Mouse (Mus musculus): ENCODE data around the gene Gtf2h3.
A peak's percentile ranks its signal among the peaks of the same experiment; 100 is the strongest.
"Not testable (repeated sequence)": the region's sequence is repeated elsewhere in the genome, so short reads cannot be mapped to it uniquely, and the experiment has no call there.

Gtf2h3 gene

DNA sequence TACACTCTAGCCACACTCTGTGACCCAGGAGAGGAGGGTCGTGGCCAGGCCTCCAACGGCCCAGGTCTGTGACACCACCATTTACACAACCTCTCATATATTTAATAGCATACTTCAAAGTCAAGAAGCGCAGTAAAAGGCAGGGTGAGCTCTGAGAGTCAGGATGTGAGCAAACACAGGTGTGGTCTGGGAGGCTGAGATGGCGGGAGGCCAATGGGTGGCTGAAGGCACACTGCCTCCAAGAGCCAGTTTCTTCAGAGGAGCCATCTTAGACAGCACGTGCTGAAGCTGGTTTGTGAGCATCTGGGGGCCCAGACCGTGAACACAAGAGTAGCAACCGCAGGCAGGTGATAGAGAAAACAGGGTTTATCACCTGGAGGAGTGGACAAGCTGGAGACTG lies 3.5 kb upstream of the Gtf2h3 start:
- no peak for DNase-seq

DNA sequence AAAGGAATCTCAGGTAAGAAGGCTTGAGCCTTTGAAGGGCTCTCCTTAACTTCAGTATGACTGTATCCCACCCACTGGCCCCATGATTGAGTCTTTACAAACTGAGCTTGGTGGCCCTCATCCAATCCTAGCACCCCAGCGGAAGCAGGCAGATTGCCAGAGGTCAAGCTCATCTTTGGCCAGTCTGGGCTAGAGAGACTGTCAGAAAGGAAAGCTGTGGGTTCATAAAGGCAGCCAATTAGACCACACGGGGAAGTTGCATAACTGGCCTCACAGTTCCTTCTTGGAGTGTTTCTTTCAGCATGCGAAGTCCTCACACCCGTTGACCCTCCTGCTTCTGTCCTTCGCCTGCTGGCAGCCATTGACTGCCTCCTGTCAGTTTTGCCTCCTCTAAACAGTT lies 3.6 kb downstream of the Gtf2h3 start:
- DNase-seq = no peak

DNA sequence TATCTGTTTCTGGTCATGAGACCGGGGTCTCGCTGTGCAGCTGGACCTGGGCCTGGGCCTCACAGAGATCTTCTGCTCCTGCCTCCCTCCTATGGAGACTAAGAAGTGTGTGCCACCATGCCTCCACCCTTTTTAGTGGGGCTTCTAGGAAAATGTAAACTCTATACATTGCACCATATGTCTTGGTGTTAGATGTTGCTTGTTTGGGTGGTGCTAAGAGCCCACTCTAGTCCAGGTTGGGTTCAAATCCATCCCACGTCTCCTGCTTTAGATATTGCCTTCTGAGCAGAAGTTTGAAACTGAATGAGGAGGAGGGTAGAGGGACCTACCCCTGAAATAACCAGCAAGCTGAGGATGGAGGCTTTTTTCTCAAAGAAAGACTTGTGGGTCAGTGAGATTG lies 13.8 kb downstream of the Gtf2h3 start:
- DNase-seq = no peak

DNA sequence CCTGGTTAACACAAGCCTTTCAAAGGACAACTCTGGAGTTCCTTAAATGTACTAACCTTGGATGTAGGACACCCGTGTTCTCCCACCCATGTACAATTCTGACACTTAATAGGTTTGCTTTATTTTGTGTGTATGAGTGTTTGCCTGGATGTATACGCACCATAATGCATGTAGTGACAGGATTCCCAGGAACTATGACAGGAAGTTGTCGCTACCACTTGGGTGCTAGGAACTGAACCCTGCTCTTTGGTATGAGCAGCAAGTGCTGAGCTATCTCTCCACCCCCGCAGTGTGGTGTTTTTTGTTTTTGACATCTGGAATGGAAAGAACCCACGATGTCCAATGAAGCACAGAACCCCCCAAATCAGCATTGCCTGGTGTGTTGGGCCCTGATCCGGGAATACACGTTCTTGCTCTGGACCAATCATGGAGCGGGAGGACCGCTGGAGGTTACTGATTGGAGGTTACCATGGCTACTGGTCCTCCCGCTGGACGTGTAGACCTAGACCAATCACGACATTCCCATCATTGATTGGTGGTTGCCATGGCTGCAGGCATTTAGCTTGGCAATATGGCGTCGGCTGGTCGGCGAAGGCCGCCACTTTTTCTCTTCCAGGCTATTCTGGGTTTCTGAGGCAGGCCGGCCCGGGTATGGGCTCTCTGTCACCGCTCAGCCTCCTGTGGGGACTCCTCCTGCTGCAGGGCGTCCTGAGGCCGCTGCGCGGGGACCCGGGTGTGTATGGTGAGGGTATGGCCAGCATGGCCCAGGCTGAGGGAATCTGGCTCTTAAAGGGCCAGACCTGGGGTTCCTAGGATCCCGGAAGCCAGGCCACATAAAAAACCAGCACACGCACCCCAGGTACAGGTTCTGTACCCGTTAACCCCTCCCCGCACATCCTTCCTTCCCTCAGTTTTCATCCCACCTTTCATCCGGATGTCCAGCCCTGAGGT lies 19.6 kb downstream of the Gtf2h3 start:
- DNase-seq = peak; percentile 91 to 92

DNA sequence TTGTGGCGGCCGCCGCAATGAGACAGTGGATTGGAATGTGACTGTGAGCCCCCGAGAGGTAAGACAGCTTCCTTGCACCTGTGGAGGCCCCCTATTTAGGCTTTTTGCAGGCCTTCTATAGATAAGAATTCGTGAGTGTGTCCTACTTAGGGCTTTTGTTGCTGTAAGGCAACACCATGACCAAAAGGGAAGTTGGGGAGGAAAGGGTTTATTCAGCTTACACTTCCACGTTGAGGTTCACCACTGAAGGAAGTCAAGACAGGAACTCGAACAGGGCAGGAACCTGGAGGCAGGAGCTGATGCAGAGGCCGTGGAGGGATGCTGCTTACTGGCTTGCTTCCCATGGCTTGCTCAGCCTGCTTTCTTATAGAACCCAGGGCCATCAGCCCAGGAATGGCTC lies 20.8 kb downstream of the Gtf2h3 start:
- DNase-seq = not testable (repeated sequence)

DNA sequence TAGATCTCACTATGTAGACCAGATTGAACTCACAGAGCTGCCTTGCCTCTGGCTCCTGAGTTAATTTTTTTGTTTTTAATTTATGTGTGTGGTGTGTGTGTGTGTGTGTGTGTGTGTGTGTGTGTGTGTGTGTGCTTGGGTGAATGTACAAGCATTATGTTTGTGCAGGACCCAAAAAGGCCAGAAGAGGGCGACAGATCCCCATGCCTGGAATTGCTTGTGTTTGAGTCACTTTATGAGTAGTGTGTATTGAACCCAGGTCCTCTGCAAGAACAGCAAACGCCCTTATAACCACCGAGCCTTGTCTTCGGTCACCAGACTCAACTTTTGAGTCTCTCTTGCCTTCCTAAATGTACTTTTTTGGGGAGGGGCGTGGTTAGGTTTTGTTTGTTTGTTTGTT lies 23.4 kb downstream of the Gtf2h3 start:
- DNase-seq = peak; percentile 44 to 62

DNA sequence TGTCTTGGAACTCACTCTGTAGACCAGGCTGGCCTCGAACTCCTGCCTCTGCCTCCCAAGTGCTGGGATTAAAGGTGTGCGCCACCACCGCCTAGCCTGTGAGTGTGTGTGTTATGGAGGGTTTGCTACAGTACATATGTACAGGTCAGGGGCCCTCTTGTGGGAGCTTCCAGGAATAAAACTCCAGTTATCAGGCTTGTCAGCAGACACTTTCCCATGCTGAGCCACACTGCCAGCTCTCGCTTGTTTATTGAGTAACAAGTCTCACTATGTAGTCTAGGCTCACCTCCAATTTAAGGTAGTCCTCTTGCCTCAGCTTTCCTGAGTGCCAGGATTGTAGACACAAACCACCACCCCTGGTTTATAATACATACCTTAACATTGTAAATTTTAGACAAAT lies 25.4 kb downstream of the Gtf2h3 start:
- DNase-seq = no peak

DNA sequence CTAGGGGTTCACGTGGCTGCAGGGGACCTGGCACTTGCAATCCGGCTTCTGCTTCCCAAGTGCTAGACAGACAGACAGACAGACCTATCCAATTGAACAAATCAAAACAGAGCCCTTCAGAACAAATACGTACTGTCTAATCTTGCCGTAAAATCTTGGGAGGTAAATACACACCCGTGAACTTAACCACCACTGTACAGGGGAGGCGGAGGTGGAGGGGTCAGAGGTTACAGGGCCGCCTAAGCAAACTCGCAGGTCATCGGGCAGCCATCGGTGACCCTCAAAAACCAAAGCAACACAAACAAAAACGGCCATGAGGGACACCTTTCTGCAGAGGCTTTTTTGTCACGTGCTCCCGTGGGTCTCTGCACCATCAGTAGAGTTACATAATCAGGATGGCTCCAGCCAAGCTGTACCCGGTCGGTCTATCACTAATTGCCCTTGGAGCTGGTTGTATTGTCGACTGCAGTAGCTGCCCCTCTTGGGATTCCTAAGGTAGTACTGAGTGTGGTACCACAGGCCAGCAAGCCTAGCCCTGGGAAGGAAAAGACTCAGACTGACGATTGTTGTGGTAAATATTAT lies 26.2 kb downstream of the Gtf2h3 start:
- no peak for DNase-seq

DNA sequence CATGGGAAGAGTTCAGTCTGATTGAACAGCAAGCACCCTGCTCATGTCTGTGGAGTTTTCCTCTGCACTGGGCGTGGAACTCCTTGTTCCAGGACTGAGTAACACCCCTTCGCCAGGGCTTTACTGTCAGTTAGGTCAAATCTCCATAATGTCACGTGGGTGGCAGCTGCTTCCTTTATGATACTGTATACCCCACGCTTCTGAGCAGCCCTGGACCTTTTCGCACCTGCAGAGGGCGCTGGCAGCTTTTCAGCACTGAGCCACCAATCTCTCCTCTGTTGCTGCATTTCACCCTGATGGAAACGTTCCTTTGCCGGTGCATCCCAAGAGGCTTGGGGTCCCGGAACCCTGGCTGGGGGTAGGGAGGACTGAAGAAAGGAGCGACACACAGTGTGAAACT lies 32.0 kb downstream of the Gtf2h3 start:
- DNase-seq = no peak

DNA sequence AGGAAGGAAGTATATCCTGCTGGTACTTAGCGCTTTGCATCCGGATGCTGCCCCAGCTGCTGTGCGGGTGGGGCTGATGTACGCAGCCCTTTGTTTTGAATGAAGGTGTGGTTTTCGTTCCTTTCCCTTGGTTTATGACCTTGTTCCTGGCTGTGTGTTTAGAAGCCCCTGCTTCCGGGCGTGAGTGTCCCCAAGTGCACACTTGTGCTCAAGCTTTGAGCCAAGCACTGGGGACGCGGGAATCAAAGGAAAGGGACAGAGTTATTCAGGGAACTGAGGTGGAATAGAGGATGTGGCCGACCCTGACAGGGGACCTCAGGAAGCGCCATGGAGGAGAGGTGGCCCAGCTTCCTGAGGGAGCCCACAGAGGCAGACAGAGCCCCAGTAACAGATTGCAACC lies 35.8 kb downstream of the Gtf2h3 start:
- no peak for DNase-seq

DNA sequence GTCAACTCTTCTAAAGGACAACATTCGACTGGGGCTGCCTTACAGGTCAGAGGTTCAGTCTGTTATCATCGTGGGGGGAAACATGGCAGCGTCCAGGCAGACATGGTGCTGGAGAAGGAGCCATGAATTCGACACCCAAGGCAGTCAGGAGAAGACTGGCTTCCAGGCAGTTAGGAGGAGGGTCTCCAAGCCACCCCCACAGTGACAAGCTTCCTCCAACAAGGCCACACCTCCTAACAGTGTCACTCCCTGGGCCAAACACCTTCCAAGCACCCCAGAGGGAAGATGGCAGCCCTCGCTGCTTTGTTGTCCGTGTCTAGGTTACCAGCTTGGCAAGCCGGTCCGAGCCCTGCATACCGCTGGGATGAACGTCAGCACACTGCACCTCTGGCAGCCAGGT lies 39.8 kb downstream of the Gtf2h3 start:
- DNase-seq = no peak

DNA sequence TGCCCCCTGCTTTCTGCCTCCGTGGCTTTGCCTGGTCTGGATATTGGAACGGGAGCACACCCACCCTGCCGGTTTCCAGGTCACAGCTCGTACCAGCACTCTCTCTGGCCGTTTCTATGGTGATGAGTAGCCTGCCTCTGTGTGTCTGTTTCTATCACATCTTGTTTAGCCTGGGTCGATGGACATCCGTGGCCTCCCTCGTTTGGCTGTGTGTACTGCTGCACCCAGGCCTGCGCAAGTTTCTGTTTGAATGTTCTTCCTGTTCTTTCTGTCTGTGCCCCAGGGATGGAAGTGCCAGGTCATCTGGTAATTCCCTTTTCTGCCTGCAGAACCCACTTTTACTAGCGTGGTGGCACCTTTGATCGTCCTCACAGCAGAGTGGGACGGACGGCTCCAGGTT lies 42.4 kb downstream of the Gtf2h3 start:
- DNase-seq = no peak

DNA sequence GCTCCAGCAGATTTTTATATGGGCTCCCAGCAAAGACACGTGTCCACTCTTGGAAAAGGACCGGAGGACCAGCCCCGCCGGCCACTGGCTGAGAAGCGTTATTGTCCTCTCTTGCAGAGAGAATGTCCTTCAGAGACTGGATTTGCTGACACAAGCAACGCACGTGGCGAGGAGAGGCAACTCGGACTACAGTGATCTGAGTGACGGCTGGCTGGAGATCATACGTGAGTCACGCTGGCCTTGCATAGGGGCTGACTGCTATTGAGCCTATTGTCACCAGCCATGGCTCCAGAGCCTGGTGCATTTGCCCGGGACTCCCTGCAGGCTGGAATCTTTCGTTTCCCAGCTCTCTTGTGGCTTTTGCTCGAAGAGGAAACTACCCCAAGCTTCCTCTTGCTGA lies 44.0 kb downstream of the Gtf2h3 start:
- no peak for DNase-seq

DNA sequence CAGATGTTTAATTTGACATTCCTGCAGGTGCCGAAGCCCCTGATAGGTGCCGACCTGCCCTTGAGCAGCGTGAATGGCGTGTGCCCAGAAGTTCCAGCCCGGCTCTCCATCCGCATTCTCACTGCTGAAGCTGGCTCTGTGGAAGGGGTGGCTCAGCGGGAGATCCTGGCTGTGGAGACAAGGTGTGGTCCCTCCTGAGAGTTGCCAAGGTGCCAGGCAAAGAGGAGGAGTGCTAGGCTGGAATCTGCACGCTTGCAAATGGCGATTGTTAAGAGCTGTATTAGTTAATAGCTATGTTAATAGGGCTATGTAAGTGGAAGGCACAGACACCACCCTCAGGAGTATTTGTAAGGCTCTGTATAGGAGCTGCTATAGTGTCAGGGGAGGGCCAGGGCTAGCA lies 45.4 kb downstream of the Gtf2h3 start:
- DNase-seq = no peak

DNA sequence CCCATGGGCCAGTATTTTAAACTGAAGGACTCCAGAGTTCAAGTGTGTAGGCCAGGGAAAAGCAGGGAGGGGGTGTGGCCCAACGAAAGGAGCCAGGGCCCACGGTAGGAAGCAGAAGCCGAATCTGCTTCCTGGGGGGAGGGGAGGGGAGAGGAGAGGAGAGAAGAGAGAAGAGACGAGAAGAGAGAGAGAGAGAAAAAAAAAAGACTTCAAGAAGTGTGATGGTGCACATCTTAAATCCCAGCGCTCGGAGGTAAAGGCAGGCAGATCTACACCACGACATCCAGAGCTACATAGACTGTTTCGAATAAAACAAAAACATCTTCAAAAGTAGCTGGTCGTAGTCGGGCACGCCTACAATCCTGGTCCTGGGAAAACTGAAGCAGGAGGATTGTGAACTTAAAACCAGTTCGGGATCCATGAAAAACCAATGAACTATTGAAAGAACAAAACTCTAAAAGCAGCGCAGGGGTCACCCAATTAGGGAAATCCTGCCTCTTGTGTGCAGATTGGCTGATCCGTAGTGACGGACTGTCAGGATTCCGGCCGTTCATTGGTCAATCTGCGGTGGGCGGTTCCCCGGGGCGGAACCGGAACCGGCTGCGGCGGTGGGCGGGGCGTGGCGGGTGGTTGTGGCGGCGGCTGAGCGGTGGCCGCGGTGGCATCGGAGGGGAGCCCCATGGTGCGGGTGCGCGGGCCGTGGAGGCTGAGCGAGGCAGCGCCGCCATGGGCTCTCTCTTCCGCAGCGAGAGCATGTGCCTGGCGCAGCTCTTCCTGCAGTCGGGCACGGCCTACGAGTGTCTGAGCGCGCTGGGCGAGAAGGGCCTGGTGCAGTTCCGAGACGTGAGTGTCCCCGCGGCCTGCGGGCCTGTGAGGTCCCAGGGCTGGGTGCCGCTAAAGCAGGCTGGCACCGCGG lies 49.8 kb downstream of the Gtf2h3 start, which contains the start of gene Atp6v0a2:
Gene Atp6v0a2, plus strand, starts transcription at position 129 of the 916 bp plus-strand sequence.
- peak; percentile 93 to 94 for DNase-seq

DNA sequence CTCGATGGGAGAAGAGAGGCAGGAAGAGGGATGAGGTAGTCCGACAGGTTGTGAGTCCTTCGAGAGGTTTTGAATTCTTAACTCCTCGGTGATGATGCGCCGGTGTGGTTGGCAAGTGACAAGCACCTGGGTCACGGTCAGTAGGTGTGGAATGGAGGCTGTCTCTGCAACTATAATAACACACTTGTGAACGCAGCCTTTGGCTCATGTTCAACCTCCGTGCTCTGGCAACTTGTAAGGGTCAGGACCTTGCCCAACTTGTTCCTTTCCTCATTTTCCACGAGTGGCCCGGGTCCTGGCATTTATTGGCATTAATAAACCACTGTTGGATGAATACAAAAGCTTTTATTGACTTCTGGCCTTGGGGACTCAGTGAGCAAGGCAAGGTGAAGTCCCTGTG lies 50.7 kb downstream of the Gtf2h3 start:
- DNase-seq = peak in 1 of 2 experiments; percentile 13

DNA sequence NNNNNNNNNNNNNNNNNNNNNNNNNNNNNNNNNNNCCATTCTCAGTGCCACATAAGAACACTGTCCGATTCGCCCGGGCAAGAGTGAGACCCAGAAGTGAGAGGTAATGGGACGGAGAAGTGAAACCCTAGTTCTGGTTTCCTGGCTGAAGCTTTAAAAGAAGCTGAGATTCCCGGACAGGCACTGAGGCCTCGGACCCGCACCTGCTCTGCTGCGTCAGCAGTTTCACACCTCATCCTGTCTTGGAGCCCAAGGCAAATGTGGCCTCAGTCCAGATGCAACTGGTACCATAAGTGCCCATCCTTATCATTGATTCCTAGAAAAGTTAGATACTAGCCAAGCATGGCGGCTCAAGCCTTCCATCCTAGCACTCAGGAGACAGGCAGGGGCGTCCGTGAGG lies 52.7 kb downstream of the Gtf2h3 start:
- no peak for DNase-seq

DNA sequence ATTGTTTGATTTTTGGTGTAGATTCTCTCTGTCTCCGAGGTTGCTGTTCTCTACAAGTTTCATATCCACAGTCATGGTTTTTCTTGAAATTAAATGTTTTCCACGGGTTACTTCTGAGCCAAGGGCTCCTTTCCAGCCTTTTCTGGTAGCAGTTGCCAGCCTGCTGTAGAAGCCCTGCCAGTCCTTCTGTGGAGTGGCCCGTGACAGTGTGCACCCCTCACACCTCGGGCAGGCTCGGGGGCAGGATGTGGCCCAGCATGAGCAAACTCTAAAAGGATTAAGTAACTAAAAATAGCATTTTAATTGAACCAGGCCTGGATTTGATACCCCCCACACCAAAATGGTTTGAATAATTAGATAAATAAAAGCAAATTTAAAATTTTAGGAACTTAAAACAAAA lies 53.5 kb downstream of the Gtf2h3 start:
- peak; percentile 11 to 15 for DNase-seq

DNA sequence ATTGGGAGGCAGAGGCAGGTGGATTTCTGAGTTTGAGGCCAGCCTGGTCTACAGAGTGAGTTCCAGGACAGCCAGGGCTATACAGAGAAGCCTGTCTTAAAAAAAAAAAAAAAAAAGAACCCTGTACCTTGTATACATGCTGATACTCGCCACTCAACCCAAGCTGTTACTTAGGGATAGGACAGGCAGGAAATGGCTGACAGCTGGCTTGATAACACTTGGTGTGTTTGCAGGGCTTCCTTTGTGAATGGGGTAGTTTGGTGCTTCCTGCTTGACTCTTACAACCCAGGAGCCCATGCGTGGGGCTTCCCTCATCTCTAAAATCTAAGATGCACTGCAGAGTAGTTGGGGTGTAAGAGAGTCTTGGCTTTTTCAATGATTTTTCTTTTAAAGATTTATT lies 54.5 kb downstream of the Gtf2h3 start:
- DNase-seq = no peak

DNA sequence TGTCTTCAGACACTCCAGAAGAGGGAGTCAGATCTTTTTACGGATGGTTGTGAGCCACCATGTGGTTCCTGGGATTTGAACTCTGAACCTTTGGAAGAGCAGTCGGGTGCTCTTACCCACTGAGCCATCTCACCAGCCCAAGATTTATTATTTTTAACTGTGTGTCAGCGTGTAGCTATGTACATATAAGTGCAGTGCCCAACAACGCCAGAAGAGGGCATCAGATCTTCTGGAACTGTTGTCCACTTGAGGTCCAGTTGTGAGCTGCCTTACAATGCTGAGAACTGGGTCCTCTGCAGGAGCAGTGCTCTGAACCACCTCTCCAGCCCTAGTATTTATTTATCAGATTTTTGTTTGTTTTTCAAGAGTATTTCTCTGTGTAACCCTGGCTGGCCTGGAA lies 56.1 kb downstream of the Gtf2h3 start:
- DNase-seq = peak; percentile 16 to 25

DNA sequence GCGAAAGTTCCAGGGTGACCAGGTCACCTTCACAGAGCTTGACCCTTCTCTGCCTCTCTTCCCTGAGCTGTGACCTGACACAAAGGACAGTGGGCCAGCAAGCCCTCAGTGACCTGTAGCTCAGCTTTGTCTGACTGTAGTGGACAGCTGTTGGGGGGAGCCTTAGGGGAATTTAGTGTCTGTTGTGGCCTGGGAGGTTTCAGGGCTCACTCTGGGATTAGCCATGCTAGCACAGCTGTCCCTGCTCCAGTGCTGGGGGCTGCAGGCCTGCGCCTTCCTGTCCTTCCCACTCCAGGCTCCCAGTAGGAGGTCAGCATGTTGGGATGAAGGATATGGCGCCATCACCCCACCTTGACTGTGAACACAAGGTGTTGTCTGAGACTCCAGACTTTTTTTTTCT lies 57.2 kb downstream of the Gtf2h3 start:
- DNase-seq = no peak

DNA sequence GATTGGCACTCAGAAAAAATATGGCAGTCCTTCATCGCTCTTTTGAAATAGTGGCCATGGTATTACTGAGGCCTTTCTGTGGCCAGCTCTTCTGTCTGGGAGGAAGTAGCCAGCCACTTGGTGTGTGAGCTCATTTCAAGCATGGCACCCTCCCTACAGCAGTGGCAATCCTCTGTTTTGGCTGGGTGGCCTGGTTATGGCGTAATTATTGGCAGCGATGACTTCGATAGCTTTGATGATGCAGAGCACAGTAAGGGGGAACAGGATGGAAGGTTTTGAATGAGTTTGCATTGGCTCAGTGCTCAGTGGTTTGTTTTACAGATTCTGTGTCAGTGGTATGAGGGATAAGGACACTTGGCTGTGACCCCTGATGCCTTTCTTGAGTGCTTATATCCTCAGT lies 57.8 kb downstream of the Gtf2h3 start:
- no peak for DNase-seq

DNA sequence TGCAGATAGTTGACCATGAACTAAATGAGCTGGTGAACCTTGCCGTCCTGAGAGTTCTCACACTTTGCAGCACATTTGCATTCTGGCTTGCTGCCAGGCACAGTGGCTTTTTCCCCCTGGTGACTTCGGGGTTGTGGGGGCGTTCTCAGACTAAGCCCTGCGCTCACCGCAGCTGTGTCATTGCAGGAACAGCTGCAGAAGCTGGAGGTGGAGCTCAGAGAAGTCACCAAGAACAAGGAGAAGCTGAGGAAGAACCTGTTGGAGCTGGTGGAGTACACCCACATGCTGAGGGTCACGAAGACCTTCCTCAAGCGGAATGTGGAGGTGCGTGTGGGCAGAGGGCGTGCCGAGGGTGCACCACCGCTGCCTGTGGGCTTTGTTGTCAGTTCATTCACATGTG lies 58.4 kb downstream of the Gtf2h3 start:
- DNase-seq = no peak
